18 mouse cellular contexts compared by ENCODE assay signal in the genomic region with DNA sequence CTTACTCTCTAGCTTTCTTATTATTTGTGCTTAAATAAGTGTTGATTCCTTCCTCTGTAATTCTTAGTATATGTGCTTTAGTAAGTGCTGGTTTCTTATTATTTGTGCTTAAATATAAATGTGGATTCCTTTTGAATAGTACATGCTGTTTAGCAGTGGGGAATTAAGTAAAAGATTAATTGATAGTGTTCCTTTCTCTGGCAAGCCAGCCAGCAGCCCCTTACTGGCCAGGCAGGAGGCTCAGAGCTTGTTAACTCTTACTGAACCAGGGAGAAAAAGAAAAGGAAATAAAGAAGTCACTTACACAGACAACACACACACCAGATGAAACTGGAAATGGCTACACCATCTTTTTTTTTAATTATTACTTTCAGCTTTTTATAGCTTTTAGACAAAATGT. TPM values are rescaled to one million over a fixed set of nuclear protein-coding genes. Genes with fewer than 3 reads are reported as not detected.
A peak's percentile ranks its signal among the peaks of the same experiment; 100 is the strongest.
DNase-seq lines count a peak whose midpoint lies in the region; ATAC-seq and TF ChIP-seq lines count a peak whose summit lies in the region.
"Had no signal": no experiment of that assay in that cellular context is flagged by ENCODE, and none has a peak within 500 bp of the region (broad histone marks: within the 10 kb centered on the region; RNA-seq: fewer than 3 reads in every experiment).

No protein-coding gene starts in this region.

- no peaks in the 10 kb centered on the region for H3K4me1 ChIP-seq in kidney, embryonic 15.5 days
- no peaks in the 10 kb centered on the region for H3K4me1 ChIP-seq in kidney, embryonic 14.5 days (ENCODE audit: control insufficient read depth, insufficient read depth, low read length)
- no peaks in the 10 kb centered on the region for H3K4me1 ChIP-seq in forebrain, embryonic 13.5 days
- H3K4me1 ChIP-seq: embryonic facial prominence, embryonic 10.5 days; embryonic facial prominence, embryonic 12.5 days had no signal

- no peak for TF ChIP-seq CTCF in brain, embryonic 14.5 days (IDR thresholded peaks at IDR 0.05; ENCODE audit: borderline replicate concordance, extremely low read depth, insufficient read depth, insufficient read length)

- DNase-seq in kidney, adult 9 months = peak; percentile 55
- DNase-seq in kidney, postnatal 25 days = peak; percentile 7 to 46
- peak; percentile 2 for DNase-seq in brain, embryonic 14.5 days (ENCODE audit: low read depth)
- DNase-seq: adrenal gland, adult 2 months; adrenal gland, postnatal 10 days; adrenal gland, postnatal 25 days; cerebellum, adult 11-12 months; cerebellum, adult 2 months; cerebellum, adult 9-10 months; cerebellum, postnatal 10 days; cerebellum, postnatal 25 days had no signal

- no peak for TF ChIP-seq POLR2A in brain, embryonic 14.5 days (IDR thresholded peaks at IDR 0.05; ENCODE audit: borderline replicate concordance, extremely low read depth, insufficient read depth, insufficient read length, poor library complexity, severe bottlenecking)

- H3K36me3 ChIP-seq in kidney, embryonic 15.5 days = no peaks in the 10 kb centered on the region
- no peaks in the 10 kb centered on the region for H3K36me3 ChIP-seq in kidney, embryonic 14.5 days (ENCODE audit: control insufficient read depth, insufficient read depth, low read length)
- no peaks in the 10 kb centered on the region for H3K36me3 ChIP-seq in forebrain, embryonic 13.5 days (ENCODE audit: poor library complexity, severe bottlenecking)
- H3K36me3 ChIP-seq: embryonic facial prominence, embryonic 10.5 days; embryonic facial prominence, embryonic 12.5 days had no signal

- no peak overlapping the region for H3K27ac ChIP-seq in kidney, embryonic 15.5 days
- no peak overlapping the region for H3K27ac ChIP-seq in kidney, embryonic 14.5 days (ENCODE audit: low read depth, low read length)
- H3K27ac ChIP-seq in forebrain, embryonic 13.5 days = no peak overlapping the region
- H3K27ac ChIP-seq: embryonic facial prominence, embryonic 10.5 days; embryonic facial prominence, embryonic 12.5 days had no signal

- H3K4me3 ChIP-seq in kidney, embryonic 15.5 days (replicated peaks) = no peak overlapping the region
- no peak overlapping the region for H3K4me3 ChIP-seq in kidney, embryonic 14.5 days (ENCODE audit: low read length)
- H3K4me3 ChIP-seq in forebrain, embryonic 13.5 days = no peak overlapping the region
- H3K4me3 ChIP-seq: embryonic facial prominence, embryonic 10.5 days; embryonic facial prominence, embryonic 12.5 days had no signal

- no peak overlapping the region for H3K9ac ChIP-seq in kidney, embryonic 15.5 days
- no peak overlapping the region for H3K9ac ChIP-seq in kidney, embryonic 14.5 days (ENCODE audit: low read depth, low read length)
- H3K9ac ChIP-seq in forebrain, embryonic 13.5 days = no peak overlapping the region
- H3K9ac ChIP-seq: embryonic facial prominence, embryonic 12.5 days had no signal

- H3K9me3 ChIP-seq in kidney, embryonic 15.5 days (replicated peaks) = no peaks in the 10 kb centered on the region
- no peaks in the 10 kb centered on the region for H3K9me3 ChIP-seq in kidney, embryonic 14.5 days (ENCODE audit: control insufficient read depth, low read length)
- no peaks in the 10 kb centered on the region for H3K9me3 ChIP-seq in forebrain, embryonic 13.5 days (replicated peaks)
- H3K9me3 ChIP-seq: embryonic facial prominence, embryonic 10.5 days; embryonic facial prominence, embryonic 12.5 days had no signal

- no peak for ATAC-seq in kidney, embryonic 15.5 days (replicated peaks; ENCODE audit: low FRiP score)
- ATAC-seq in kidney, embryonic 14.5 days (ENCODE audit: low FRiP score, low TSS enrichment) = no peak
- no peak for ATAC-seq in forebrain, embryonic 13.5 days
- ATAC-seq: forebrain, embryonic 14.5 days; forebrain, embryonic 16.5 days had no signal

- no peaks in the 10 kb centered on the region for H3K27me3 ChIP-seq in kidney, embryonic 15.5 days
- H3K27me3 ChIP-seq in kidney, embryonic 14.5 days (ENCODE audit: control insufficient read depth, insufficient read depth, low read length) = no peaks in the 10 kb centered on the region
- no peaks in the 10 kb centered on the region for H3K27me3 ChIP-seq in forebrain, embryonic 13.5 days
- H3K27me3 ChIP-seq: embryonic facial prominence, embryonic 12.5 days had no signal

- H3K4me2 ChIP-seq in kidney, embryonic 15.5 days = no peak overlapping the region
- H3K4me2 ChIP-seq in kidney, embryonic 14.5 days (replicated peaks; ENCODE audit: low read depth, low read length) = no peak overlapping the region
- H3K4me2 ChIP-seq in forebrain, embryonic 13.5 days = no peak overlapping the region
- H3K4me2 ChIP-seq: embryonic facial prominence, embryonic 12.5 days had no signal

RNA-seq across cellular contexts. Expression of gene Uxs1, which starts 37.2 kb away (rescaled TPM):
- 26.4 and 28.0 TPM in 2 replicates for polyA plus RNA-seq in kidney, embryonic 15.5 days (2015; fragmentation: Nextera tagmentation; extraction: Ambion mirVana)
- 20.4 and 25.0 TPM in 2 replicates for polyA plus RNA-seq in kidney, embryonic 14.5 days (2014; fragmentation: Nextera tagmentation; extraction: Ambion mirVana)
- 21.3 and 22.1 TPM in 2 replicates for polyA plus RNA-seq in brain, embryonic 14.5 days (2012; rRNA removed)
- polyA plus RNA-seq in forebrain, embryonic 13.5 days (2015; fragmentation: Nextera tagmentation; extraction: Ambion mirVana) = 18.1 and 19.0 TPM in 2 replicates

Comparison
In these comparisons a context has a peak if more than half of its experiments do, and no peak if none do; other contexts are left out.
1. DNase-seq: peak in every context shown above with its lines; median percentile 55 in kidney, adult 9 months; 26 in kidney, postnatal 25 days; 2 in brain, embryonic 14.5 days.